Mouse (Mus musculus): ENCODE measurements around the gene Rpl18a. TPM values are rescaled to one million over a fixed set of nuclear protein-coding genes. Genes with fewer than 3 reads are reported as not detected.

Gene Rpl18a
- total RNA-seq, 2 experiments from 2014 or later: 558 to 677 TPM

GRCm38 (mm10) chr8:70891356-70891755, 5.9 kb downstream of the Rpl18a start:
- no peak for DNase-seq (ENCODE audit: low spot score in 2 of 2)
- intact Hi-C loops (cut with DNase I): loop anchor here (10.0 kb wide), 1 partner anchor 313 kb away; no protein-coding TSS in a partner anchor

- intact Hi-C loops (cut with DNase I): loop anchor here (10.0 kb wide), 1 partner anchor 314 kb away; no protein-coding TSS in a partner anchor
- DNase-seq (ENCODE audit: low spot score in 2 of 2): no peak
These were observed 6.6 kb downstream of the Rpl18a start for GRCm38 (mm10) chr8:70890656-70891055.

GRCm38 (mm10) chr8:70887669-70888068, 9.5 kb downstream of the Rpl18a start:
- no peak for DNase-seq (ENCODE audit: low spot score in 2 of 2)
- intact Hi-C loops (cut with DNase I): no loop called here

GRCm38 (mm10) chr8:70885612-70886011, 11.6 kb downstream of the Rpl18a start:
- intact Hi-C loops (cut with DNase I): no loop called here
- no peak for DNase-seq (ENCODE audit: low spot score in 2 of 2)

GRCm38 (mm10) chr8:70884683-70885082, 12.5 kb downstream of the Rpl18a start:
- intact Hi-C loops (cut with DNase I): no loop called here

GRCm38 (mm10) chr8:70884186-70884585, 13.0 kb downstream of the Rpl18a start:
- intact Hi-C loops (cut with DNase I): no loop called here
- DNase-seq (ENCODE audit: low spot score in 2 of 2): no peak

More at GRCm38 (mm10) chr8:70884683-70885082, 12.5 kb downstream of the Rpl18a start:
- no peak for DNase-seq (ENCODE audit: low spot score in 2 of 2)

GRCm38 (mm10) chr8:70880546-70880945, 16.7 kb downstream of the Rpl18a start:
- no peak for DNase-seq (ENCODE audit: low spot score in 2 of 2)

GRCm38 (mm10) chr8:70880126-70880525, 17.1 kb downstream of the Rpl18a start:
- DNase-seq (ENCODE audit: low spot score in 2 of 2): peak in 1 of 2 experiments; percentile 37
- intact Hi-C loops (cut with DNase I): no loop called here

More at GRCm38 (mm10) chr8:70880546-70880945, 16.7 kb downstream of the Rpl18a start:
- intact Hi-C loops (cut with DNase I): no loop called here

GRCm38 (mm10) chr8:70879500-70879899, 17.7 kb downstream of the Rpl18a start:
- intact Hi-C loops (cut with DNase I): no loop called here
- DNase-seq (ENCODE audit: low spot score in 2 of 2): no peak

GRCm38 (mm10) chr8:70878178-70878577, 19.0 kb downstream of the Rpl18a start:
- intact Hi-C loops (cut with DNase I): no loop called here

GRCm38 (mm10) chr8:70876382-70876781, 20.8 kb downstream of the Rpl18a start:
- no peak for DNase-seq (ENCODE audit: low spot score in 2 of 2)
- intact Hi-C loops (cut with DNase I): no loop called here

More at GRCm38 (mm10) chr8:70878178-70878577, 19.0 kb downstream of the Rpl18a start:
- no peak for DNase-seq (ENCODE audit: low spot score in 2 of 2)

GRCm38 (mm10) chr8:70874441-70874840, 22.8 kb downstream of the Rpl18a start:
- no peak for DNase-seq (ENCODE audit: low spot score in 2 of 2)
- intact Hi-C loops (cut with DNase I): no loop called here

- intact Hi-C loops (cut with DNase I): loop anchor here (1.0 kb wide), 1 partner anchor 20 kb away; no protein-coding TSS in a partner anchor
- peak; percentile 94 to 97 for DNase-seq (ENCODE audit: low spot score in 2 of 2)
These were observed 23.7 kb downstream of the Rpl18a start, which contains the start of gene Ccdc124 for GRCm38 (mm10) chr8:70873364-70873985. TSS of gene Ccdc124 (minus strand) at chr8:70873935.

GRCm38 (mm10) chr8:70872643-70873363, 24.4 kb downstream of the Rpl18a start:
- DNase-seq (ENCODE audit: low spot score in 2 of 2): peak in 1 of 2 experiments; percentile 31
- intact Hi-C loops (cut with DNase I): loop anchor here (1.0 kb wide), 1 partner anchor 20 kb away; no protein-coding TSS in a partner anchor

GRCm38 (mm10) chr8:70871195-70871807, 25.9 kb downstream of the Rpl18a start:
- intact Hi-C loops (cut with DNase I): no loop called here
- DNase-seq (ENCODE audit: low spot score in 2 of 2): no peak

- intact Hi-C loops (cut with DNase I): loop anchor here (1.0 kb wide), 1 partner anchor 25 kb away; no protein-coding TSS in a partner anchor
- peak; percentile 73 to 75 for DNase-seq (ENCODE audit: low spot score in 2 of 2)
These were observed 27.6 kb downstream of the Rpl18a start for GRCm38 (mm10) chr8:70869601-70870041.

- no peak for DNase-seq (ENCODE audit: low spot score in 2 of 2)
- intact Hi-C loops (cut with DNase I): loop anchor here (1.0 kb wide), 1 partner anchor 25 kb away; no protein-coding TSS in a partner anchor
These were observed 28.0 kb downstream of the Rpl18a start for GRCm38 (mm10) chr8:70869199-70869571.

- peak in 1 of 2 experiments; percentile 35 for DNase-seq (ENCODE audit: low spot score in 2 of 2)
- intact Hi-C loops (cut with DNase I): loop anchor here (1.0 kb wide), 1 partner anchor 24 kb away; no protein-coding TSS in a partner anchor
These were observed 28.5 kb downstream of the Rpl18a start for GRCm38 (mm10) chr8:70868559-70869198.

- intact Hi-C loops (cut with DNase I): no loop called here
- no peak for DNase-seq (ENCODE audit: low spot score in 2 of 2)
These were observed 30.6 kb downstream of the Rpl18a start for GRCm38 (mm10) chr8:70866566-70866965.
